Mouse (Mus musculus) cerebellum, adult 2 months (tissue): ENCODE results near the gene Tmem270. TPM values are rescaled to one million over a fixed set of nuclear protein-coding genes. Genes with fewer than 3 reads are reported as not detected.

Experiments
- DNase-seq, 2 experiments: peaks; one replicate each; pipeline ENCODE4 v3.0.0; 2021
- H3K27ac ChIP-seq: fragments of 200-500 bp; 2 replicates; pipeline ENCODE4 v1.5.1; 2012; ENCODE audit warnings: low read length, control low read depth, inconsistent platforms; ENCODE audit not compliant: insufficient read depth
- H3K27me3 ChIP-seq: fragments of 200-500 bp; 2 replicates; pipeline ENCODE4 v1.6.1; 2012; ENCODE audit warnings: inconsistent platforms, mild to moderate bottlenecking, low read length, moderate library complexity; ENCODE audit not compliant: control insufficient read depth, insufficient read depth
- H3K4me1 ChIP-seq: fragments of 200-500 bp; 2 replicates; pipeline ENCODE4 v1.6.1; 2011; ENCODE audit warnings: low read length; ENCODE audit not compliant: control insufficient read depth, insufficient read depth
- H3K4me3 ChIP-seq: fragments of 200-500 bp; replicated peaks from 2 replicates; pipeline ENCODE3; 2011; ENCODE audit warnings: mild to moderate bottlenecking, low read depth, low read length, control low read depth; ENCODE audit not compliant: insufficient read depth
- CTCF ChIP-seq: fragments of 200-500 bp; IDR thresholded peaks from 2 replicates; pipeline ENCODE4 v1.5.1; 2011; ENCODE audit warnings: low read depth, mild to moderate bottlenecking, control low read depth, low read length, moderate library complexity, borderline replicate concordance; ENCODE audit not compliant: insufficient read depth
- POLR2A ChIP-seq: fragments of 200-500 bp; IDR thresholded peaks from 2 replicates; pipeline ENCODE4 v1.6.1; 2011; ENCODE audit warnings: low read length, control low read depth, borderline replicate concordance; ENCODE audit not compliant: insufficient read depth
- WGBS: fragments of 180-500 bp; shearing (Covaris S2); methylation state at CpG from one replicate; pipeline ENCODE4 v1.1.7; 2018; 5-methylcytosine and 5-hydroxymethylcytosine counted together
- polyA plus RNA-seq: library from polyadenylated mRNA; depleted of rRNA; stranded (reverse); fragments of >200 nt; gene quantifications from 2 replicates; pipeline ENCODE4 v1.2.3, GENCODE M21; 2012

The Tmem270 gene
- polyA plus RNA-seq, 1 experiment, result not detected

DNA sequence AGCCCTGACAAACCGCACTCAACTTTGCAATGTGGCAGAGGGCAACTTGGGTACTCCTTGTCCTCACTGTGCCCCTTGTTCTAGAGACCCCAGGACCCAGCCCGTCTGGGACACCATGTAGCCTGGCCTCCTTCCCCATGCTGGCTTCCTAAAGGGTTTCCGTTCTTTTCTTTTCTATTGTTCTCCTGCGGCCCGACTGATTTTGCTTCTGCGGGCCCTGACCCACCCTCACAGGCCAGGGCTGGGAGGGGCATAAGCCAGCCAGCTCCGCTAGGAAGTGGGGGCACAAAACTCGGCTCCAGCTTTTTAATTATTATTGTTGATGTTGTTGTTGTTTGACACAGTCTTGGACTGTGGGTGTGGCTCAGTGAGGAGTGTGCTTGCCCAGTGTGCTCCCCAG lies 15.0 kb downstream of the Tmem270 start:
- TF ChIP-seq POLR2A (no peak), CTCF (no peak)
- H3K4me3 ChIP-seq, result no peak overlapping the region
- no peaks in the 10 kb centered on the region for H3K27me3 ChIP-seq
- 70% methylated on average over 8 of the region's 8 CpGs for WGBS
- no peaks in the 10 kb centered on the region for H3K4me1 ChIP-seq
- no peak for DNase-seq
- no peak overlapping the region for H3K27ac ChIP-seq

DNA sequence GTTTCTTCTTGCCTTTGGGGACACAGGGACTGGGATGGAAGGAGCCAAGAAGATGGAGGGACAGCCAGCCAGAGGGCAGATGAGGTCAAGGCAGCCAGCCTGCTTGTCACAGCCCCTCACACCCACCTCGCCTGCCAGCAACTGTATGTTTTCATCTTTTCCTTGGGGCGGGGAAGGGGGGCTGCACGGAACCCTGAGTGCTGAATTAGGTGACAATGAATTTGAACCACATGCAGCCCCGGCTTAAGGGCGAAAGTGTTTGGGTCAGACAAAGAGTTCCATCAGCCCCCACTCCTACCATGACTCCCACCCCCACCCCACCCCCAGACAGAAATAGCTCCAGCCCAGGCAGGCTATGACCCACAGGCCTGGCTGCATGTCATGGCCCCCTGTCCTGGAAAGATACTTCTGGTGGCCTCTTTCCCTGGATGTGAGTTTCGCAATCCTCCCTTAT lies 15.9 kb downstream of the Tmem270 start:
- no peak for DNase-seq
- no peaks in the 10 kb centered on the region for H3K4me1 ChIP-seq
- no peak for TF ChIP-seq POLR2A
- TF ChIP-seq CTCF, result no peak
- H3K27me3 ChIP-seq, result no peaks in the 10 kb centered on the region
- no peak overlapping the region for H3K4me3 ChIP-seq
- no peak overlapping the region for H3K27ac ChIP-seq
- whole genome bisulfite sequencing, result 57% methylated on average over 6 of the region's 6 CpGs

DNA sequence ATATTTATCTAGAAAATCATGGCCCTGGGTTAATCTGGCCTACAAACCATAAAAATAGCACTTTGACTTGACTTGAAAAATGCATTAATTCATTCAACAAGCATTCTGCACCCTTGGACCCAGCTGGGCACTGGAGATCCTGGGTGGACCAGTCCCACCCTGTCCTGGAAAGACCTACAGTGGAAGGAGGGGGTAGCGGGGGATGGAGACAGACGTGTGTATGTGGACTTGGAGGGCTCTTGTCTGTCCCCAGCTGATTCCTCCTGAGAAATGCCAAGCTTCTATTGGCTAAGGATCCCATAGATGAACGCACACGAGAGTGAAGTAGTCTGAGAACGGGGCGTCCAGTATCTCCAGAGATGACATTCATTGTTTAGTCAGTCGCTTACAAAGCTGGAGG lies 18.0 kb downstream of the Tmem270 start:
- Histone ChIP-seq H3K27ac (no peak overlapping the region), H3K4me3 (no peak overlapping the region), H3K27me3 (no peaks in the 10 kb centered on the region), H3K4me1 (peaks cover 2% of the 10 kb centered on the region; the same call in 1 of the 2 replicates)
- DNase-seq, result no peak
- TF ChIP-seq POLR2A (no peak), CTCF (no peak)
- 65% methylated on average over 7 of the region's 7 CpGs for WGBS

DNA sequence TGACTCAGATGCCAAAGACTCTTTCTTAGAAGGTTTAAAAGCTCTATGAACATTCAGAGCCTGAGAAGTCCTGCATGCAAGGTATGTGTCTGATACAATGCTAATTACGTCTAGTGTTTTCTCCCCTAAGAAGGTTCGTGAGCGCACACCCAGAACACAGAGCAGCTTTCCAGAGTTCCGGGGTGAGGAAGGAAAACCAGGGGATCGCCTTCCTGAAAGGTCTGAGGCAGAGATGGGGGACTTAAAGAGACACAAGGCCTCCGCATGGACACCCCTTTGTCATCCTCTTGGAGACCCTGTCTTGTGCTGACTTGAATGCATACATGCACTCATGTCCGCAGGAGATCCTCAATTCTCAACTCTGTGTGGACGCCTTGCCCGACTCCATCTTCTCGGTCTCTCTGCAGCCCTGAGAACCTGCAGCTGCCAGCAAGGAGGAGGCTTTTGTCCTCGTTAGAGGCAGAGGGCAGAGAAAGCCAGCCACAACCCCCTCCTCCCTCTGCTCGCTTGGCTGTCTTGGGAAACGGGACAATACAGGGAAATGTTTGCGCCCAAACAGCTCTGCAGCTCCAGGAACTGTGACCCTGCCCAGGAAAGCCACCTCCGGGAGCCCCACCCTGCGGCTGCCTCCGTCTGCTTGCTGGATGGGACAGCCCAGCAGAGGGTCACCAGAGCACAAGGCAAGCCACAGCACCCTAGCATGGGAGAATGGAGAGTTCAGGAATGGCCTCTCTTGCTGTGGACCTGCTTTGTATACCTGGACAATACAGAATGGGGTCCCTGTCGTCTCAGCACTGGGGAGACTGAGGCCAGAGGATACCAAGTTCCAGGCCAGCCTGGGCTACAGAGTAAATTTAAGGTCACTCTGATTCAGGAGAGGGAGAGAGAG lies 18.8 kb downstream of the Tmem270 start:
- WGBS, result 60% methylated on average over 18 of the region's 18 CpGs
- DNase-seq, result no peak
- Histone ChIP-seq H3K27ac (no peak overlapping the region), H3K4me3 (no peak overlapping the region), H3K4me1 (peaks cover 10% of the 10 kb centered on the region), H3K27me3 (no peaks in the 10 kb centered on the region)
- no peak for TF ChIP-seq CTCF
- TF ChIP-seq POLR2A, result no peak

DNA sequence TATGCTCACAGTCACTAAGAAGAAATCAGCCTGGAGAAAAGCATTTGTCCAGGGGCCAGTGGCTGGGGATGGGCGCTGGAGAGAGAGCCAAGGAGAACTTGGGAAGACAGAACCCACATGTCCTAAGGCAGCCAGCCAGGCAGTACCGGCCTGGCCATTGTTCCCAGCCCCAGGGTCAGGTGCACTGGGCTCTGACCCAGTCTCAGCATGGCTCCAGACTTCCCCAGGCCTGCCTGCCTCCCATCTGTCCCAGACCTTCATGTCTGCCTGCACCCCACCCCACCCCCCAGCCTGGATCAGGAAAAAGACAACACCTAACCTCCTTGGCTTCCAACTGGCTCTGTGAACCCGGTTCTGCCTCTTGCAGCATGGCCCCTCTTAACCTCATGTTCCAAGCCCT lies 23.5 kb downstream of the Tmem270 start:
- no peaks in the 10 kb centered on the region for H3K27me3 ChIP-seq
- no peak overlapping the region for H3K4me3 ChIP-seq
- no peak for TF ChIP-seq CTCF
- no peak for TF ChIP-seq POLR2A
- peak; percentile 82 to 88 for DNase-seq
- WGBS, result 6% methylated on average over 3 of the region's 3 CpGs
- peaks cover 15% of the 10 kb centered on the region for H3K4me1 ChIP-seq
- no peak overlapping the region for H3K27ac ChIP-seq

DNA sequence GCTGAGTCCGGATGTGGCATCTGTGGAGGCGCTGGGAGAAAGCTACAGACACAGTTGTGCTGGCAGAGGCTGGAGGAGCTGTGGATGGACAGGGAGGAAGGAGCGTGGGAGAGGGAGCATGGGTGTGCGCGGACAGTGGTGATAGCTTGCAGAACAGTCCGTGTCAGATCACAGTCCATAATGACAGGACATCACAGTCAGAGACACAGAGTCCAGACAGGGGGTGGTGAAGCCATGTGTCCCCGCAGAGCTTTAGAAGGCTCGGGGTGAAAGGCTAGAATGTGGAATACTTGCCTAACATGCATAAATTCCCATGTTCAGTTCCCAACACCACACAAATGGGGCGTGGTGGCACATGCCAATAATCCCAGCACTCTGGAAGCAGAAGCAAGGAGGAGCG lies 29.7 kb downstream of the Tmem270 start:
- Histone ChIP-seq H3K27ac (no peak overlapping the region), H3K4me3 (no peak overlapping the region), H3K27me3 (no peaks in the 10 kb centered on the region), H3K4me1 (peaks cover 6% of the 10 kb centered on the region; the same call in 1 of the 2 replicates)
- TF ChIP-seq CTCF (no peak), POLR2A (no peak)
- WGBS, result 68% methylated on average over 10 of the region's 10 CpGs
- no peak for DNase-seq

DNA sequence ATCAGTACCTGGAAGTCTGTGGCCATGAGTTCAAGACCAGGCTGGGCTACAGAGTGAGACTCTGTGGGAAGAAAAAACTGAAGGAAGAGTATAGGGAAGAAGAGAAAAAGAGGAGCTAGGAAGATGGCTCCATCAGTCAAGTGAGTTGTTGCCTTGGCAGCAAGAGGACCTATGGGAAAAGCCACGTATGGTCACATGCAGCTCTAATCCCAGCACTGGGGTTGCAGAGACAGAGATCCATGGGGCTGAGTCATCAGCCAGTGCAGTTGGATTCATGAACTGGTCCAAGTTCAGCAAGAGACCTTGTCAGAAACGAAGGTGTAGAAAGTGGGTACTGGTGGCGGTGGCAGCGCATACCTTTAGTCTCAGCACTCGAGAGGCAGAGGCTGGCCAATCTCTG lies 31.3 kb downstream of the Tmem270 start:
- WGBS, result 79% methylated on average over 5 of the region's 5 CpGs
- H3K4me1 ChIP-seq, result peaks cover 6% of the 10 kb centered on the region; the same call in 1 of the 2 replicates
- no peak overlapping the region for H3K27ac ChIP-seq
- no peaks in the 10 kb centered on the region for H3K27me3 ChIP-seq
- TF ChIP-seq CTCF, result no peak
- no peak for TF ChIP-seq POLR2A
- H3K4me3 ChIP-seq, result no peak overlapping the region
- no peak for DNase-seq
